Mouse (Mus musculus) CH12.LX (cell line): ENCODE measurements at regions not wholly inside any gene's neighbourhood (a gene's known extent, or its start where the extent isn't known, plus 50 kb on each side); places are given as distances from the start of the nearest gene placed in this dataset.

Experiments used
- DNase-seq: peaks from one replicate; pipeline ENCODE4 v3.0.0-alpha.2; 2013; ENCODE audit errors: extremely low read depth
- H3K27ac ChIP-seq: 2 replicates; pipeline ENCODE4 v1.5.1; 2012; ENCODE audit warnings: low read depth, mild to moderate bottlenecking, control low read depth, moderate library complexity; ENCODE audit not compliant: insufficient read depth
- H3K27me3 ChIP-seq: replicated peaks from 2 replicates; pipeline ENCODE3; 2012; ENCODE audit warnings: inconsistent platforms
- H3K36me3 ChIP-seq, 2 experiments: replicated peaks in 1 of 2; 2 replicates each; pipeline versions ENCODE3 to v1.6.1; 2012; ENCODE audit warnings: inconsistent platforms in 1 of 2, low read length in 1 of 2, mild to moderate bottlenecking in 1 of 2, mixed read lengths in 1 of 2, moderate library complexity in 1 of 2; ENCODE audit not compliant: control insufficient read depth in 1 of 2, insufficient read depth in 1 of 2
- H3K4me1 ChIP-seq, 2 experiments: 2 replicates each; pipeline ENCODE4 v1.6.1; 2012; ENCODE audit warnings: inconsistent platforms in 1 of 2, moderate library complexity in 1 of 2; ENCODE audit not compliant: insufficient read depth in 2 of 2, control insufficient read depth in 1 of 2
- H3K4me2 ChIP-seq: 2 replicates; pipeline ENCODE4 v1.6.1; 2012; ENCODE audit warnings: low read depth, mild to moderate bottlenecking, control low read depth; ENCODE audit not compliant: poor library complexity, insufficient read depth, severe bottlenecking
- H3K4me3 ChIP-seq, 3 experiments: fragments of 150-350 bp in 1 of 3; sonication (generic) in 1 of 3; replicated peaks in 1 of 3; 2 replicates each; pipeline versions ENCODE3 to v1.5.1; 2011 to 2012; ENCODE audit warnings: low read depth in 2 of 3, low read length in 2 of 3, mild to moderate bottlenecking in 2 of 3, moderate library complexity in 2 of 3, control low read depth in 1 of 3, improper control_type of control experiment in 1 of 3, inconsistent platforms in 1 of 3, mixed read lengths in 1 of 3; ENCODE audit not compliant: poor library complexity in 1 of 3
- H3K79me2 ChIP-seq: replicated peaks from 2 replicates; pipeline ENCODE4 v1.6.1; 2012; ENCODE audit warnings: mild to moderate bottlenecking, moderate library complexity; ENCODE audit not compliant: control insufficient read depth, poor library complexity, insufficient read depth, severe bottlenecking; ENCODE audit errors: extremely low read depth
- H3K9ac ChIP-seq: 2 replicates; pipeline ENCODE4 v1.6.1; 2012; ENCODE audit warnings: low read depth, mild to moderate bottlenecking, control low read depth, moderate library complexity; ENCODE audit not compliant: insufficient read depth
- H3K9me3 ChIP-seq: replicated peaks from 2 replicates; pipeline ENCODE3; 2012; ENCODE audit warnings: low read length, inconsistent platforms, mixed read lengths
- BHLHE40 ChIP-seq: IDR thresholded peaks from 2 replicates; pipeline ENCODE4 v1.6.1; 2011; ENCODE audit warnings: mild to moderate bottlenecking, low read depth, low read length, improper control_type of control experiment
- CHD1 ChIP-seq: IDR thresholded peaks from 2 replicates; pipeline ENCODE4 v1.6.1; 2012; ENCODE audit warnings: low read depth, low read length, improper control_type of control experiment, inconsistent platforms
- CHD2 ChIP-seq: IDR thresholded peaks from 2 replicates; pipeline ENCODE4 v1.6.1; 2011; ENCODE audit warnings: low read length, improper control_type of control experiment
- GABPA ChIP-seq: IDR thresholded peaks from 2 replicates; pipeline ENCODE4 v1.6.1; 2012; ENCODE audit warnings: low read depth, low read length, improper control_type of control experiment, inconsistent platforms; ENCODE audit not compliant: insufficient replicate concordance
- JUN ChIP-seq: IDR thresholded peaks from 2 replicates; pipeline ENCODE4 v1.6.1; 2011; ENCODE audit warnings: low read depth, mild to moderate bottlenecking, low read length, improper control_type of control experiment, moderate library complexity; ENCODE audit not compliant: insufficient read depth
- JUND ChIP-seq: conservative IDR thresholded peaks from 2 replicates; pipeline ENCODE4 v1.6.1; 2011; ENCODE audit warnings: low read depth, low read length, improper control_type of control experiment
- KAT2A ChIP-seq: IDR thresholded peaks from 2 replicates; pipeline ENCODE4 v1.6.1; 2012; ENCODE audit warnings: low read length, improper control_type of control experiment, inconsistent platforms; ENCODE audit not compliant: insufficient replicate concordance
- MAX ChIP-seq: IDR thresholded peaks from 2 replicates; pipeline ENCODE4 v1.6.1; 2011; ENCODE audit warnings: low read length, improper control_type of control experiment
- MEF2A ChIP-seq: IDR thresholded peaks from 2 replicates; pipeline ENCODE4 v1.6.1; 2014; ENCODE audit warnings: low read depth, mild to moderate bottlenecking, inconsistent platforms, low read length, improper control_type of control experiment, borderline replicate concordance
- MYC ChIP-seq: IDR thresholded peaks from 2 replicates; pipeline ENCODE4 v1.6.1; 2011; ENCODE audit warnings: low read depth, mild to moderate bottlenecking, improper control_type of control experiment, low read length
- NRF1 ChIP-seq: IDR thresholded peaks from 2 replicates; pipeline ENCODE4 v1.6.1; 2014; ENCODE audit warnings: low read depth, mild to moderate bottlenecking, inconsistent platforms, low read length, improper control_type of control experiment, moderate library complexity
- SMC3 ChIP-seq: IDR thresholded peaks from 2 replicates; pipeline ENCODE4 v1.6.1; 2011; ENCODE audit warnings: low read depth, low read length, improper control_type of control experiment
- TCF12 ChIP-seq: IDR thresholded peaks from 2 replicates; pipeline ENCODE4 v1.6.1; 2014; ENCODE audit warnings: low read depth, mild to moderate bottlenecking, inconsistent platforms, low read length, improper control_type of control experiment
- USF2 ChIP-seq: conservative IDR thresholded peaks from 2 replicates; pipeline ENCODE4 v1.6.1; 2011; ENCODE audit warnings: low read depth, low read length, improper control_type of control experiment
- ZMIZ1 ChIP-seq: IDR thresholded peaks from 2 replicates; pipeline ENCODE4 v1.6.1; 2012; ENCODE audit warnings: low read depth, mild to moderate bottlenecking, inconsistent platforms, low read length, improper control_type of control experiment
- ZNF384 ChIP-seq: IDR thresholded peaks from 2 replicates; pipeline ENCODE4 v1.6.1; 2012; ENCODE audit warnings: low read depth, low read length, improper control_type of control experiment, inconsistent platforms
- dilution Hi-C: fragments of 300-500 bp; cut with MboI; formaldehyde crosslinking; loops from 2 replicates; pipeline ENCODE4 v1.14.3; 2020; ENCODE audit warnings: low sequenced_read_pairs; ENCODE audit not compliant: extremely low pct_unique_long_range_greater_than_20kb, extremely low pct_ligation_motif_present
- in situ Hi-C: fragments of 300-500 bp; cut with MboI; formaldehyde crosslinking; loops from 3 replicates; pipeline ENCODE4 v1.14.3; 2019; ENCODE audit warnings: low sequenced_read_pairs, low pct_ligation_motif_present, low pct_unique_long_range_greater_than_20kb, mixed read lengths

- TF ChIP-seq CHD2 (no peak), ZMIZ1 (no peak), USF2 (no peak), SMC3 (no peak), KAT2A (no peak), GABPA (no peak), JUND (no peak), BHLHE40 (no peak), JUN (no peak), MEF2A (no peak), ZNF384 (no peak), MYC (no peak)
- Histone ChIP-seq H3K27ac (no peak overlapping the region), H3K4me1 (no peaks in the 10 kb centered on the region), H3K9ac (no peak overlapping the region), H3K79me2 (no peaks in the 10 kb centered on the region), H3K27me3 (no peaks in the 10 kb centered on the region), H3K4me2 (no peak overlapping the region), H3K4me3 (no peak overlapping the region), H3K9me3 (peaks cover 49% of the 10 kb centered on the region), H3K36me3 (no peaks in the 10 kb centered on the region)
- no peak for DNase-seq
- in situ Hi-C loops: no loop called here
- dilution Hi-C loops: no loop called here
Measured at GRCm38 (mm10) chr8:49445444-49445843, 601.7 kb upstream of the Tenm3 start.

GRCm38 (mm10) chr8:49441270-49441669 lies 597.5 kb upstream of the Tenm3 start:
- Histone ChIP-seq H3K9me3 (peaks cover 41% of the 10 kb centered on the region), H3K4me2 (no peak overlapping the region), H3K9ac (no peak overlapping the region)

DNA sequence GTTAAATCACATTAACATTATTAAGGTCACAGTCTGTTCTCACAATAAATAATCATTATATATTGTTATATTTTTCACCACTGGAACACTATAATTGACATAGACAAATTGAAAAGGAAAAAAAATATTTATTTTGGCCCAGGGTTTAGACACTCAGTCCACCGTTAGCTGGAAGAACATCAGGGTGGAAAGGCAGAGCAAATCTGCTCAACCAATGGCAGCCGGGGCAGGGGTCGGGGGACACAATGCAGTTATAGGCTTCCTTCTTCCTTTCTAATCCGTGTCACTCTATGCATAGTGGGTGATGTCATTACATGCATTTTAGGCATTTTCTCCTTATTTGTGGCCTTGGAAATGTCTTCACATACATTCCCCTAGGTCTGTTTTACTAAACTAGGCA lies 552.8 kb upstream of the Tenm3 start:
- dilution Hi-C loops (no loop called here), in situ Hi-C loops (no loop called here)
- H3K9ac ChIP-seq: no peak overlapping the region
- H3K36me3 ChIP-seq: no peaks in the 10 kb centered on the region
- no peaks in the 10 kb centered on the region for H3K79me2 ChIP-seq
- peaks cover 35% of the 10 kb centered on the region for H3K9me3 ChIP-seq
- no peaks in the 10 kb centered on the region for H3K27me3 ChIP-seq
- H3K27ac ChIP-seq: no peak overlapping the region
- no peak overlapping the region for H3K4me2 ChIP-seq
- no peak for DNase-seq
- H3K4me1 ChIP-seq: no peaks in the 10 kb centered on the region
- TF ChIP-seq MYC: no peak
- TF ChIP-seq ZNF384: no peak
- TF ChIP-seq MAX: no peak
- H3K4me3 ChIP-seq: no peak overlapping the region

More at GRCm38 (mm10) chr8:49441270-49441669, 597.5 kb upstream of the Tenm3 start:
- TF ChIP-seq TCF12: no peak
- TF ChIP-seq CHD1: no peak
- no peak for TF ChIP-seq MYC
- no peak for TF ChIP-seq SMC3
- no peak for TF ChIP-seq JUND
- TF ChIP-seq NRF1: no peak
- no peaks in the 10 kb centered on the region for H3K27me3 ChIP-seq
- H3K36me3 ChIP-seq: no peaks in the 10 kb centered on the region
- no peaks in the 10 kb centered on the region for H3K79me2 ChIP-seq
- no peak overlapping the region for H3K4me3 ChIP-seq
- no peak overlapping the region for H3K27ac ChIP-seq
- dilution Hi-C loops: no loop called here
- H3K4me1 ChIP-seq: no peaks in the 10 kb centered on the region
- in situ Hi-C loops: no loop called here
- no peak for DNase-seq
